Mouse (Mus musculus) liver, embryonic 14.5 days (tissue): ENCODE measurements around the gene Rcsd1.

Experiments
- CTCF ChIP-seq: IDR thresholded peaks from 2 replicates; pipeline ENCODE4 v1.5.1; 2016; ENCODE audit warnings: antibody characterized with exemption, low read depth, control low read depth
- EP300 ChIP-seq: IDR thresholded peaks from 2 replicates; pipeline ENCODE4 v1.6.1; 2016; ENCODE audit warnings: antibody characterized with exemption, low read depth

DNA sequence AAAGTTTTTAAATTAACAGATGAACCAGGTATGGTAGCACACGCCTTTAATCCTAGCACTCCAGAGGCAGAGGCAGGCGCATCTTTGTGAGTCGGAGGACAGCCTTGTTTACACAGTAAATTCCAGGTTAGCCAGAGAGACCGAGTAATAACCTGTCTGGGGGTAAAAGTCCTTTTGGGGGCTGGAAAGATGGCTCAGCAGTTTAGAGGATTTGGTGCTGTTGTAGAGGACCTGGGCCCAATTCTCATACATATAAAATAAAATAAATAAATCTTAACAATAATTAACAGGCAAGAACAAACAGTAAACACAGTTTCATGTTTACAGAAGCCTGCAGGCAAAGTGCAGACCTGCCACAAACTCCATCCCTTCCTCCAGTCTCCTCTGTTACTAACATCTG is 100.7 kb downstream of the Rcsd1 start:
- TF ChIP-seq CTCF, result no peak
- no peak for TF ChIP-seq EP300
